Mouse (Mus musculus) stomach, embryonic 14.5 days (tissue): Measurements from ENCODE around the gene Rab44. TPM values are rescaled to one million over a fixed set of nuclear protein-coding genes. Genes with fewer than 3 reads are reported as not detected.

Experiments used
- ATAC-seq: fragments of 200-750 bp; cut with Nextera tagmentation; 2 replicates; pipeline ENCODE4 v1.8.0; 2017; ENCODE audit warnings: low read depth, moderate TSS enrichment; ENCODE audit not compliant: insufficient number of reproducible peaks, insufficient read depth, low FRiP score
- H3K27ac ChIP-seq: fragments of 300-500 bp; sonication (generic); 2 replicates; pipeline ENCODE4 v1.5.1; 2014; ENCODE audit warnings: mild to moderate bottlenecking, low read length, moderate library complexity, mixed read lengths
- H3K27me3 ChIP-seq: fragments of 300-500 bp; sonication (generic); 2 replicates; pipeline ENCODE4 v1.6.1; 2014; ENCODE audit warnings: low read length, control low read depth, mixed read lengths; ENCODE audit not compliant: control insufficient read depth, insufficient read depth
- H3K36me3 ChIP-seq: fragments of 300-500 bp; sonication (generic); 2 replicates; pipeline ENCODE4 v1.6.1; 2014; ENCODE audit warnings: mild to moderate bottlenecking, control low read depth, low read length, moderate library complexity, mixed read lengths; ENCODE audit not compliant: control insufficient read depth, insufficient read depth
- H3K4me1 ChIP-seq: fragments of 300-500 bp; sonication (generic); 2 replicates; pipeline ENCODE4 v1.6.1; 2014; ENCODE audit warnings: low read length, control low read depth, mixed read lengths; ENCODE audit not compliant: control insufficient read depth, insufficient read depth
- H3K4me2 ChIP-seq: fragments of 300-500 bp; sonication (generic); replicated peaks from 2 replicates; pipeline ENCODE4 v1.6.1; 2014; ENCODE audit warnings: low read depth, low read length, control low read depth
- H3K4me3 ChIP-seq: fragments of 300-500 bp; sonication (generic); 2 replicates; pipeline ENCODE4 v1.5.1; 2014; ENCODE audit warnings: low read depth, low read length, control low read depth
- H3K9ac ChIP-seq: fragments of 300-500 bp; sonication (generic); replicated peaks from 2 replicates; pipeline ENCODE4 v1.6.1; 2014; ENCODE audit warnings: low read depth, mild to moderate bottlenecking, control low read depth, low read length, moderate library complexity, mixed read lengths
- H3K9me3 ChIP-seq: fragments of 300-500 bp; sonication (generic); 2 replicates; pipeline ENCODE4 v1.6.1; 2016; ENCODE audit warnings: low read depth, low read length, control low read depth; ENCODE audit not compliant: control insufficient read depth
- WGBS: fragments of 180-500 bp; shearing (Covaris S2); extraction: QIAGEN DNeasy Blood & Tissue Kit; methylation state at CpG from one replicate; pipeline ENCODE4 v1.1.7; 2014; 5-methylcytosine and 5-hydroxymethylcytosine counted together
- polyA plus RNA-seq: library from polyadenylated mRNA; unstranded; fragments of >200 nt; fragmentation: Nextera tagmentation; extraction: Ambion mirVana; gene quantifications from 2 replicates; pipeline ENCODE4 v1.2.1, GENCODE M21; 2014

Gene Rab44
- polyA plus RNA-seq, 1 experiment from 2014 or later, result 0.39 TPM

DNA sequence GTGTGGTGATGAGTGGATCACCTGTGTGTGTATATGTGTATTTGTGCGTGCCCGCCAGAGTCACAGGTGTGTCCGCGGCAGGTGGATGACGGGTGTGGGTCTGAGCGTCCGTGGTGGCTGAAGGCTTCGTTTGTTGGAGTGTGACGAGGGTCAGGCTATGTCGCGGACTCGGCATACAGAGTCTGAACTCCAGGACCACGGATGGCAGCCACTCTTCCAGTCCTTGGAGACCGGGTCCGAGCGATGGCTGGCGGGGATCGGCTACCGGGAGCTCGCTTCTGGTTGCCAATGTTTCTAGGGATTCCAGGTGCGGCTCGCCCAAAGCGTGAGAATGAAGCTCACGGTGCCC, 20.0 kb upstream of the Rab44 start:
- WGBS, result under 1% methylated on average over 24 of the region's 24 CpGs
- Histone ChIP-seq H3K36me3 (no peaks in the 10 kb centered on the region), H3K27me3 (no peaks in the 10 kb centered on the region), H3K9me3 (no peaks in the 10 kb centered on the region), H3K27ac (peak overlapping the region; percentile 49; the same call in 1 of the 2 replicates), H3K4me3 (peak overlapping the region; percentile 50), H3K4me1 (peaks cover 17% of the 10 kb centered on the region; the same call in 1 of the 2 replicates), H3K4me2 (peak overlapping the region; percentile 92), H3K9ac (peak overlapping the region; percentile 55)
- ATAC-seq, result peak; percentile 34; the same call in 1 of the 2 replicates

DNA sequence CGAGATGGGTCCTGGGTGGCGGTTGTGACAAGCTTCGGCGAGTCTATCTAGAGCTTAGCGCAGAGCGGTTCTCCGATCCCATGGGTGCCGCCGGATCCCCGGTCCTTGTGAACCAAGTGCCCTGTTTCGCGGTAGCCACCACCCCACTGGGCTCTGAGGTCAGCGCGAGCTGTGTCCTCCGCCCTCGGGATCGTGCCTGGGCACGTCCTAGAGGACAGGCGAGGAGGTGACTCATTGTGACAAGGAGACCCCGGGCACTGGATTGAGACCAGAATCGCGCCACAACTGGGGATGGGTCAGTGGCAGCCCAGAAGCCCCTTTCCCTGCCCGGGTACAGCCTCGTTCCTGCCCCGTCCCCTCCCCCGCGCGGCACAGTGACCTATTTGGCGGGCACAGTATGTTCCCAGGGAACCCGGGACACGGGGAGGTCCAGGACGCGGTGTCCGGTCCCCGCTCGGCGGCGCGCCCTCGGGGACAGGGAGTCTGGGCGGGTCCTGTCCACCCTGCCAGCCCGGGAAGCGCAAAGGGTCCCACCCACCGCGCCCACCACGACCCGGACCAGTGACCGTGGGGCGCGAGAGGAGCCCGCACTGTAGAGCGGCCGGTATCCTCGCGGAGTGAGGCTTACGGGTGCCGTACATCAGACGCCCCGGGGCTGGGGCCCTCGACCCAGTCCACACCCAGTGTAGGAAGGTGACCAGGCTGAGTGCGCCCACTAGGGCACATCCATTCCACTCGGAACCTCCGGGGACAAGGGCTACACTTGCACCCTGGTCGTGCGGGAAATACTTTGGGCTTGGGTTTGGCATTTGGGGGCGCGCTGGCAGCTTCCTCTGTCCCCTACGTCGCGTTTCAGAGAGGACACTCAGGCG, 19.4 kb upstream of the Rab44 start:
- Histone ChIP-seq H3K4me3 (peak overlapping the region; percentile 50), H3K9me3 (no peaks in the 10 kb centered on the region), H3K27ac (peak overlapping the region; percentile 49; the same call in 1 of the 2 replicates), H3K36me3 (no peaks in the 10 kb centered on the region), H3K4me1 (peaks cover 17% of the 10 kb centered on the region; the same call in 1 of the 2 replicates), H3K4me2 (peak overlapping the region; percentile 92), H3K27me3 (no peaks in the 10 kb centered on the region), H3K9ac (peak overlapping the region; percentile 55)
- WGBS, result 1% methylated on average over 71 of the region's 71 CpGs
- ATAC-seq, result 0 out of 2 replicates have a peak, but pooled peaks have one; percentile 11

DNA sequence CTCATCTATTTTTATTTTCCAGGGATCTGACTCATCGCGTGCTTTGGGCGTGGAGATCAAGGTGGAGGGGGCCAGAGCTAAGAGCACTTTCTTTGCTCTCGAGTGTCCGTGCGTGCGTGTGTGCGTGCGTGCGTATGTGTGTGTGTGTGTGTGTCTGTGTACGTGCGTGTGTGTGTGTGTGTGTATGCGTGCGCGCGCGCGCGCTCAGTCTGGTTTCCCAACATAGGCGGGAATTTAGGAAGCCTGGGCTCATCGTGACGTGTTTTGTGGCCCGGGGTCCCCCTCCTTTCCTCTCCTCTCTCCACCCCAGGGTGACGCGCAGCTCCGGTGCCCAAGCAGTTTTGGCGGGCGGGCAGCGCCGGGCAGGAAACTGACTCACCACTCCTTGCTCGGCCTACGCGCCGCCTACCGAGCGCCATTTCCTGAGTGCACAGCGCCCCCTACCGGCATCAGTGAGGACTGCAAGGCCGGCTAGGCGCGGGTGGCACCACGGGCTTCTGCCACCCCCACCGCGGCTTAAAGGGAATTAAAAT, 18.7 kb upstream of the Rab44 start:
- peak overlapping the region; percentile 55 for H3K9ac ChIP-seq
- peak overlapping the region; percentile 92 for H3K4me2 ChIP-seq
- H3K36me3 ChIP-seq, result no peaks in the 10 kb centered on the region
- peak overlapping the region; percentile 50 for H3K4me3 ChIP-seq
- H3K27ac ChIP-seq, result peak overlapping the region; percentile 49; the same call in 1 of the 2 replicates
- peak; percentile 69 for ATAC-seq
- WGBS, result 0% methylated on average over 37 of the region's 44 CpGs
- H3K27me3 ChIP-seq, result no peaks in the 10 kb centered on the region
- peaks cover 17% of the 10 kb centered on the region; the same call in 1 of the 2 replicates for H3K4me1 ChIP-seq
- no peaks in the 10 kb centered on the region for H3K9me3 ChIP-seq

DNA sequence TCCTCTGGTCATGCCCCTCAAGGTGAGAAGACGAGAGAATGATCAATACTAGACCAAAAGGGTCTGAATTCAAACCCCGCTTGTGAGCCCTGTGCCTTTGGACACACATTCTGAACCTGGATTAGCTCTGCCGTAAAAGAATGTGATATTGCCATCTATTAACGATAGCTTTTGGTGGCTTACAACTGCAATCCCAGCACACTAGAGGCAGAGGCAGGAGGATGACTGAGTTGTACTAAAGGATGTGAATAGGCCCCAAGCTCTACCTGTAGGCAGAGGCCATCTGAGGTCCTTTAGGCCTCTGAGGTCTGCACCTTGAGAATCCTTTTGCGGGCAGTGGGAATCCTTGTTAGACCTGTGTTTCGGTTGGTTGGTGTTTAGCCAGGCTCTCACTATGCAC, 17.7 kb upstream of the Rab44 start:
- 84% methylated on average over 6 of the region's 6 CpGs for WGBS
- Histone ChIP-seq H3K9me3 (no peaks in the 10 kb centered on the region), H3K27ac (no peak overlapping the region), H3K4me3 (no peak overlapping the region), H3K4me2 (0 out of 2 replicates have a peak overlapping the region, but pooled peaks have one; percentile 10), H3K4me1 (peaks cover 11% of the 10 kb centered on the region; the same call in 1 of the 2 replicates), H3K9ac (no peak overlapping the region), H3K36me3 (no peaks in the 10 kb centered on the region), H3K27me3 (no peaks in the 10 kb centered on the region)
- no peak for ATAC-seq

DNA sequence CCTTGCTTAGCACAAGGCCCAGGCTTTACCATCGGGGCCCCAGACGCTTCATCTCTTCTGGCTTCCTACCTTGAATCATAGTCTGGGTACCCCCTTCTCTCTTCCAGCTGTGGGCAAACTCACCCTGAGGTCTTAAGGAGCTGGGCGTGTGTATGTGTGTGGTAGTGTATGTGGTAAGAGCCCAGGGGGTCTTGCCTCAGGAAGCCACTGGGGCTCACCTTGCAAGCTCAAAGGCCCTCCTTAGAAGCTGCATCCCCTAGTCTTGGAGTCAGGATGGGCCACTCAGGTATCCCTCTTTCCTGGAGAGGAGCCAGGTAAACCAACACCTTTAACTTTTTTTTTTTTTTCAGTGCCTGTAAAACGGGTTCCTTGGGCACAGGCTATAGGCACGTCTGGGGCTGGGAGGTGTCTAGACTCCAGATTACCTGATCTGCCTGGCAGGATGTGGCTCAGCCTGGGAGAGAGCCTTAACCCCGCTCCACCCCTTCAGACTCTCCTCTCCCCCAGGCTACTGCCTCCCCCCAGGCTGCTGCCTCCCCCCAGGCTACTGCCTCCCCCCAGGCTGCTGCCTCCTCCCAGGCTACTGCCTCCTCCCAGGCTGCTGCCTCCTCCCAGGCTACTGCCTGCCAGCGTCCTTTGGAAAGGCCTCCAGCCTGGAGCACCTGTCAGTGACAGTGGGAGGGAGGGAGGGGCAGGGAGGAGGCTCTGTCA, 16.9 kb upstream of the Rab44 start:
- no peak overlapping the region for H3K4me3 ChIP-seq
- no peak overlapping the region for H3K27ac ChIP-seq
- H3K9ac ChIP-seq, result no peak overlapping the region
- H3K4me1 ChIP-seq, result peaks cover 6% of the 10 kb centered on the region; the same call in 1 of the 2 replicates
- no peaks in the 10 kb centered on the region for H3K36me3 ChIP-seq
- no peaks in the 10 kb centered on the region for H3K27me3 ChIP-seq
- WGBS, result 70% methylated on average over 6 of the region's 7 CpGs
- 0 out of 2 replicates have a peak overlapping the region, but pooled peaks have one; percentile 10 for H3K4me2 ChIP-seq
- no peak for ATAC-seq
- H3K9me3 ChIP-seq, result no peaks in the 10 kb centered on the region

DNA sequence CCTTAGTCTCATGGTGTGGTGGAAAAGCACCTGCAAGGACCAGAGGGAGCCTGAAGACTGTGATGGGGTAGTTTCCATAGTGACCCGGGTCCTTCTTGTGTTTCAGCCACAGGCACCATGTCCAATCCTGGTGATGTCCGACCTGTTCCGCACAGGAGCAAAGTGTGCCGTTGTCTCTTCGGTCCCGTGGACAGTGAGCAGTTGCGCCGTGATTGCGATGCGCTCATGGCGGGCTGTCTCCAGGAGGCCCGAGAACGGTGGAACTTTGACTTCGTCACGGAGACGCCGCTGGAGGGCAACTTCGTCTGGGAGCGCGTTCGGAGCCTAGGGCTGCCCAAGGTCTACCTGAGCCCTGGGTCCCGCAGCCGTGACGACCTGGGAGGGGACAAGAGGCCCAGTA, 15.7 kb upstream of the Rab44 start:
- Histone ChIP-seq H3K27me3 (no peaks in the 10 kb centered on the region), H3K4me2 (no peak overlapping the region), H3K9ac (no peak overlapping the region), H3K4me3 (no peak overlapping the region), H3K36me3 (no peaks in the 10 kb centered on the region), H3K9me3 (no peaks in the 10 kb centered on the region), H3K4me1 (peaks cover 6% of the 10 kb centered on the region; the same call in 1 of the 2 replicates), H3K27ac (no peak overlapping the region)
- 94% methylated on average over 24 of the region's 24 CpGs for WGBS
- ATAC-seq, result no peak

DNA sequence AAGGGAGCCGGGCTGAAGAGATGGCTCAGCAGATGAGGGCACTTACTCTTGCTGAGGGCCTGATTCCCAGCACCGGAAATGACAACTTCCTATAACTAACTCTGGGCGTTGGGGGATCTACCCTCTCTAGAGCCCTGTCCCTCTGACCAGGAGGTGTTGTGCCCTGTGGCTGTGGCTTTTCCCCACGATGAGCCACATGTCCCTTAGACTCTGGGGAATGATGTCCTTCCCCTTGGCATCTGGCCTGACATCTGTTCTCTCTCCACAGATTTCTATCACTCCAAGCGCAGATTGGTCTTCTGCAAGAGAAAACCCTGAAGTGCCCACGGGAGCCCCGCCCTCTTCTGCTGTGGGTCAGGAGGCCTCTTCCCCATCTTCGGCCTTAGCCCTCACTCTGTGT, 14.9 kb upstream of the Rab44 start:
- Histone ChIP-seq H3K27ac (no peak overlapping the region), H3K9ac (no peak overlapping the region), H3K4me1 (peaks cover 6% of the 10 kb centered on the region; the same call in 1 of the 2 replicates), H3K4me3 (no peak overlapping the region), H3K36me3 (no peaks in the 10 kb centered on the region), H3K27me3 (no peaks in the 10 kb centered on the region), H3K9me3 (no peaks in the 10 kb centered on the region), H3K4me2 (no peak overlapping the region)
- no peak for ATAC-seq
- WGBS, result 83% methylated on average over 8 of the region's 8 CpGs

DNA sequence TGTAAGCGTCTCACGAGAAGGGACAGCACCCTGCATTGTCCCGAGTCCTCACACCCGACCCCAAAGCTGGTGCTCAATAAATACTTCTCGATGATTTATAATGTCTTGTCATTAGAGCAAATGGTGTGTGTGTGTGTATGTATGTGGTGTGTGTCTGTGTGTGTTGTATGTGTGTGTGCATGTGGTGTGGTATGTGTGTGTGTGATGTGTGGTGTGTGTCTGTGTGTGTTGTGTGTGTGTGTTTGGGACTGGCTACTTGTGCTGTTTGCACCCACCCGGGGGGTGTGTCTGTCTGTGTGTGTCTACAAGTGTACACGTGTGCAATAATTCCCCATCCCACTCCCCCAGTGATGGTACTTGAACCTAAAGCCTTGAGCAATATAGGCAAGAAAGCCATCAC, 13.3 kb upstream of the Rab44 start:
- no peaks in the 10 kb centered on the region for H3K4me1 ChIP-seq
- no peaks in the 10 kb centered on the region for H3K9me3 ChIP-seq
- H3K27me3 ChIP-seq, result no peaks in the 10 kb centered on the region
- no peak for ATAC-seq
- H3K27ac ChIP-seq, result no peak overlapping the region
- H3K9ac ChIP-seq, result no peak overlapping the region
- H3K36me3 ChIP-seq, result no peaks in the 10 kb centered on the region
- H3K4me3 ChIP-seq, result no peak overlapping the region
- no peak overlapping the region for H3K4me2 ChIP-seq
- 93% methylated on average over 7 of the region's 7 CpGs for WGBS
